Mouse (Mus musculus): Measurements from ENCODE around the gene Deup1. TPM values are rescaled to one million over a fixed set of nuclear protein-coding genes. Genes with fewer than 3 reads are reported as not detected.

Deup1 gene
- polyA plus RNA-seq, 1 experiment from 2014 or later: 21.0 TPM

- Histone ChIP-seq H3K27me3 (ENCODE audit: control insufficient read depth, insufficient read depth, low read depth, low read length) (no peaks in the 10 kb centered on the region), H3K4me3 (ENCODE audit: low read length) (peak overlapping the region; percentile 31), H3K4me2 (ENCODE audit: low read depth, low read length) (peak overlapping the region; percentile 65), H3K27ac (ENCODE audit: low read length) (no peak overlapping the region), H3K9ac (ENCODE audit: low read length) (no peak overlapping the region), H3K4me1 (replicated peaks; ENCODE audit: control insufficient read depth, insufficient read depth, low read length) (peaks cover 6% of the 10 kb centered on the region; the same call in 1 of the 2 replicates), H3K36me3 (ENCODE audit: control insufficient read depth, insufficient read depth, low read length) (no peaks in the 10 kb centered on the region), H3K9me3 (ENCODE audit: control insufficient read depth, low read length) (no peaks in the 10 kb centered on the region)
- 13% methylated on average over 5 of the region's 5 CpGs for WGBS
- no peak for ATAC-seq (ENCODE audit: low read depth)
Measured at GRCm38 (mm10) chr9:15627384-15627783, 349 bp downstream of the Deup1 start.

GRCm38 (mm10) chr9:15624739-15625138, 3.0 kb downstream of the Deup1 start:
- H3K4me2 ChIP-seq (ENCODE audit: low read depth, low read length): no peak overlapping the region
- WGBS: 66% methylated on average over 3 of the region's 3 CpGs
- ATAC-seq (ENCODE audit: low read depth): no peak

GRCm38 (mm10) chr9:15619767-15620166, 8.0 kb downstream of the Deup1 start:
- no peaks in the 10 kb centered on the region for H3K9me3 ChIP-seq (ENCODE audit: control insufficient read depth, low read length)
- no peaks in the 10 kb centered on the region for H3K4me1 ChIP-seq (replicated peaks; ENCODE audit: control insufficient read depth, insufficient read depth, low read length)
- no peak overlapping the region for H3K4me3 ChIP-seq (ENCODE audit: low read length)
- H3K4me2 ChIP-seq (ENCODE audit: low read depth, low read length): no peak overlapping the region
- H3K36me3 ChIP-seq (ENCODE audit: control insufficient read depth, insufficient read depth, low read length): no peaks in the 10 kb centered on the region
- no peak overlapping the region for H3K27ac ChIP-seq (ENCODE audit: low read length)
- 53% methylated on average over 1 of the region's 1 CpGs for WGBS
- H3K9ac ChIP-seq (ENCODE audit: low read length): no peak overlapping the region
- no peaks in the 10 kb centered on the region for H3K27me3 ChIP-seq (ENCODE audit: control insufficient read depth, insufficient read depth, low read depth, low read length)
- no peak for ATAC-seq (ENCODE audit: low read depth)

More at GRCm38 (mm10) chr9:15624739-15625138, 3.0 kb downstream of the Deup1 start:
- no peaks in the 10 kb centered on the region for H3K27me3 ChIP-seq (ENCODE audit: control insufficient read depth, insufficient read depth, low read depth, low read length)
- no peak overlapping the region for H3K9ac ChIP-seq (ENCODE audit: low read length)
- no peaks in the 10 kb centered on the region for H3K9me3 ChIP-seq (ENCODE audit: control insufficient read depth, low read length)
- peaks cover 6% of the 10 kb centered on the region; the same call in 1 of the 2 replicates for H3K4me1 ChIP-seq (replicated peaks; ENCODE audit: control insufficient read depth, insufficient read depth, low read length)
- no peak overlapping the region for H3K27ac ChIP-seq (ENCODE audit: low read length)
- H3K36me3 ChIP-seq (ENCODE audit: control insufficient read depth, insufficient read depth, low read length): no peaks in the 10 kb centered on the region
- H3K4me3 ChIP-seq (ENCODE audit: low read length): no peak overlapping the region

- no peaks in the 10 kb centered on the region for H3K36me3 ChIP-seq (ENCODE audit: control insufficient read depth, insufficient read depth, low read length)
- H3K4me2 ChIP-seq (ENCODE audit: low read depth, low read length): no peak overlapping the region
- no peaks in the 10 kb centered on the region for H3K4me1 ChIP-seq (replicated peaks; ENCODE audit: control insufficient read depth, insufficient read depth, low read length)
- ATAC-seq (ENCODE audit: low read depth): no peak
- H3K27me3 ChIP-seq (ENCODE audit: control insufficient read depth, insufficient read depth, low read depth, low read length): no peaks in the 10 kb centered on the region
- H3K4me3 ChIP-seq (ENCODE audit: low read length): no peak overlapping the region
- WGBS: 49% methylated on average over 10 of the region's 10 CpGs
- no peak overlapping the region for H3K27ac ChIP-seq (ENCODE audit: low read length)
- H3K9me3 ChIP-seq (ENCODE audit: control insufficient read depth, low read length): no peaks in the 10 kb centered on the region
- no peak overlapping the region for H3K9ac ChIP-seq (ENCODE audit: low read length)
Measured at GRCm38 (mm10) chr9:15619020-15619590, 8.6 kb downstream of the Deup1 start.

- Histone ChIP-seq H3K4me2 (ENCODE audit: low read depth, low read length) (no peak overlapping the region), H3K4me1 (replicated peaks; ENCODE audit: control insufficient read depth, insufficient read depth, low read length) (no peaks in the 10 kb centered on the region), H3K9me3 (ENCODE audit: control insufficient read depth, low read length) (no peaks in the 10 kb centered on the region), H3K27me3 (ENCODE audit: control insufficient read depth, insufficient read depth, low read depth, low read length) (no peaks in the 10 kb centered on the region), H3K9ac (ENCODE audit: low read length) (no peak overlapping the region), H3K27ac (ENCODE audit: low read length) (no peak overlapping the region), H3K4me3 (ENCODE audit: low read length) (no peak overlapping the region), H3K36me3 (ENCODE audit: control insufficient read depth, insufficient read depth, low read length) (no peaks in the 10 kb centered on the region)
- 61% methylated on average over 7 of the region's 7 CpGs for WGBS
- no peak for ATAC-seq (ENCODE audit: low read depth)
Measured at GRCm38 (mm10) chr9:15617061-15617460, 10.7 kb downstream of the Deup1 start.

GRCm38 (mm10) chr9:15616471-15616870, 11.3 kb downstream of the Deup1 start:
- no peak overlapping the region for H3K4me3 ChIP-seq (ENCODE audit: low read length)
- H3K27me3 ChIP-seq (ENCODE audit: control insufficient read depth, insufficient read depth, low read depth, low read length): no peaks in the 10 kb centered on the region
- no peak overlapping the region for H3K9ac ChIP-seq (ENCODE audit: low read length)
- no peaks in the 10 kb centered on the region for H3K9me3 ChIP-seq (ENCODE audit: control insufficient read depth, low read length)
- H3K27ac ChIP-seq (ENCODE audit: low read length): no peak overlapping the region
- H3K4me2 ChIP-seq (ENCODE audit: low read depth, low read length): no peak overlapping the region
- no peak for ATAC-seq (ENCODE audit: low read depth)
- H3K36me3 ChIP-seq (ENCODE audit: control insufficient read depth, insufficient read depth, low read length): no peaks in the 10 kb centered on the region
- no peaks in the 10 kb centered on the region for H3K4me1 ChIP-seq (replicated peaks; ENCODE audit: control insufficient read depth, insufficient read depth, low read length)
- WGBS: 43% methylated on average over 6 of the region's 6 CpGs

GRCm38 (mm10) chr9:15609280-15609930, 18.3 kb downstream of the Deup1 start:
- Histone ChIP-seq H3K4me3 (ENCODE audit: low read length) (no peak overlapping the region), H3K27ac (ENCODE audit: low read length) (no peak overlapping the region), H3K27me3 (ENCODE audit: control insufficient read depth, insufficient read depth, low read depth, low read length) (no peaks in the 10 kb centered on the region), H3K9me3 (ENCODE audit: control insufficient read depth, low read length) (peaks cover 5% of the 10 kb centered on the region; the same call in 1 of the 2 replicates), H3K4me1 (replicated peaks; ENCODE audit: control insufficient read depth, insufficient read depth, low read length) (no peaks in the 10 kb centered on the region), H3K36me3 (ENCODE audit: control insufficient read depth, insufficient read depth, low read length) (no peaks in the 10 kb centered on the region), H3K4me2 (ENCODE audit: low read depth, low read length) (no peak overlapping the region), H3K9ac (ENCODE audit: low read length) (no peak overlapping the region)
- 90% methylated on average over 5 of the region's 5 CpGs for WGBS
- no peak for ATAC-seq (ENCODE audit: low read depth)

DNA sequence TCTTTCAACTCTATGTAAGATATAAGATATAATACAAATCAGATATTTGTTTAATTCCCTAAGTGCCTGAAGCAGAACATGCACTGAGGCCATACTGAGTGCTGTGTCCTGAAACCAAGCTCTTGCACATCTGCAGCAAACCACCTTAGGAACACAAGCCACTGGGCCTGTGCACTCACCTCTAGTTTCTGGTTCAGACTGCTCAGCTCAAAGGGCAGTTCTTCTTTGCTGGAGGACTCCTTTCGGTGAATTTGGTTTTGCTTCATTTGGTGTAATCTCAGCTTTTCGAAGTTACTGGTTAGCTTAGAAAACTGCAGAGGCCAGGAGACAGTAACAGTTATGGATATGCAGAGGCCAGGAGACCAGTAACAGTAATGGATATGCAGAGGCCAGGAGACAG, 20.1 kb downstream of the Deup1 start:
- H3K27me3 ChIP-seq (ENCODE audit: control insufficient read depth, insufficient read depth, low read depth, low read length): no peaks in the 10 kb centered on the region
- no peak overlapping the region for H3K4me2 ChIP-seq (ENCODE audit: low read depth, low read length)
- no peaks in the 10 kb centered on the region for H3K36me3 ChIP-seq (ENCODE audit: control insufficient read depth, insufficient read depth, low read length)
- H3K9me3 ChIP-seq (ENCODE audit: control insufficient read depth, low read length): peaks cover 5% of the 10 kb centered on the region; the same call in 1 of the 2 replicates
- no peaks in the 10 kb centered on the region for H3K4me1 ChIP-seq (replicated peaks; ENCODE audit: control insufficient read depth, insufficient read depth, low read length)
- WGBS: 82% methylated on average over 2 of the region's 2 CpGs
- no peak overlapping the region for H3K9ac ChIP-seq (ENCODE audit: low read length)
- H3K27ac ChIP-seq (ENCODE audit: low read length): no peak overlapping the region
- no peak overlapping the region for H3K4me3 ChIP-seq (ENCODE audit: low read length)
- ATAC-seq (ENCODE audit: low read depth): no peak

GRCm38 (mm10) chr9:15603156-15603555, 24.6 kb downstream of the Deup1 start:
- H3K4me2 ChIP-seq (ENCODE audit: low read depth, low read length): no peak overlapping the region
- no peak for ATAC-seq (ENCODE audit: low read depth)
- H3K27ac ChIP-seq (ENCODE audit: low read length): no peak overlapping the region
- H3K27me3 ChIP-seq (ENCODE audit: control insufficient read depth, insufficient read depth, low read depth, low read length): no peaks in the 10 kb centered on the region
- no peak overlapping the region for H3K9ac ChIP-seq (ENCODE audit: low read length)
- H3K4me3 ChIP-seq (ENCODE audit: low read length): no peak overlapping the region
- WGBS: 78% methylated on average over 8 of the region's 8 CpGs
- H3K36me3 ChIP-seq (ENCODE audit: control insufficient read depth, insufficient read depth, low read length): no peaks in the 10 kb centered on the region
- no peaks in the 10 kb centered on the region for H3K9me3 ChIP-seq (ENCODE audit: control insufficient read depth, low read length)
- no peaks in the 10 kb centered on the region for H3K4me1 ChIP-seq (replicated peaks; ENCODE audit: control insufficient read depth, insufficient read depth, low read length)
